Mouse (Mus musculus) gastrocnemius, adult 8-10 months (tissue): ENCODE measurements at regions not wholly inside any gene's neighbourhood (a gene's known extent, or its start where the extent isn't known, plus 50 kb on each side); places are given as distances from the start of the nearest gene placed in this dataset.
A peak's percentile ranks its signal among the peaks of the same experiment; 100 is the strongest.

Experiments used
- DNase-seq, 2 experiments: peaks; one replicate each; pipeline ENCODE4 v3.0.0; 2022; ENCODE audit warnings: low spot score in 2 of 2

DNA sequence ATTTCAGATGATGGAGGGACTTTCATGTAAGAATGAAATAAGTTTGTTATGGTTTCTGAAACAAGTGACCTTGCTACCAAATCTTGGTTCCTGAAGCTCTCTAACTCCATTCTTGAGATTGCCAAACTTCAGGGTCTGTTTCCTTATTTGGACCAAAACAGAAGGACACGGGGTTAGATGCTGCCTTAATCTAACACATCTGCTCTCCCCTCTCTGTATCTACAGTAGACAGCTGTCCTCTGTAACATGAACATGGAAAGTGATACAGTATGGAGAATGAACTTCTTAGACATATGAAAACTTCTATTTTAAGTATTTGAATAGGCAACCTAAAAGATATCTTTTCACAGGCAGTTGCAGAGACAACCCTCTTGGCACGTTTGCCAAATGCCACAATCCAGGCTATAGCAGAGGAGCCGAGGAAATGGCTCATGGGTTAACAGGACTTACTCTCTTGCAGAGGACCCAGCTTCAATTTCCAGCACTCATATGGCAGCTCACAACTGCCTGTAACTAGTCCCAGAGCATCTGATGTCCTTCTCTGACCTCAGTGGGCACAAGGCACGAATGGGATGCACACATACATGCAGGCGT is 171.4 kb downstream of the Ndfip2 start:
- no peak for DNase-seq

GRCm38 (mm10) chr14:105427474-105427901 is 169.1 kb downstream of the Ndfip2 start:
- DNase-seq = no peak

GRCm38 (mm10) chr14:105426597-105427334 is 168.4 kb downstream of the Ndfip2 start:
- no peak for DNase-seq

DNA sequence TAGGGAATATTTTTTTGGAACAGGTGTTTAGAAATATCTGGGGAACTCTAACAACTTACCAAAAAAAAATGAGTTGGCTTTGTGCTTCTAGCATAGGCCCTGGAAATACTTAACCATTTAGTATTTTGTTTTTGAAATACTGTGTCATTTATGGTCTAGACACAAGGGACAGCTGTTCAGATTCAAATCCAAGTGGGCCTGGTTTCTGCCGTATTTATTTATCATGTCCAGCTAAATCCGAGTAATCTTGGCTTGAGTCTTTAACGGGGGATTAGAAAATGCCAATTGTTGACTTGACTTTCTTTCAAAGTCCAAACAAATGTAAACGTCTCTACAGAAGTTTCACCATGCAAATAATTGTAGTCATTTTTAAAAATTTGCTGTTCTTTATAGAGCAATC is 159.6 kb downstream of the Ndfip2 start:
- no peak for DNase-seq

- DNase-seq = no peak
Measured at GRCm38 (mm10) chr14:105417458-105417960, 159.1 kb downstream of the Ndfip2 start.

GRCm38 (mm10) chr14:105416964-105417363 is 158.6 kb downstream of the Ndfip2 start:
- no peak for DNase-seq

DNA sequence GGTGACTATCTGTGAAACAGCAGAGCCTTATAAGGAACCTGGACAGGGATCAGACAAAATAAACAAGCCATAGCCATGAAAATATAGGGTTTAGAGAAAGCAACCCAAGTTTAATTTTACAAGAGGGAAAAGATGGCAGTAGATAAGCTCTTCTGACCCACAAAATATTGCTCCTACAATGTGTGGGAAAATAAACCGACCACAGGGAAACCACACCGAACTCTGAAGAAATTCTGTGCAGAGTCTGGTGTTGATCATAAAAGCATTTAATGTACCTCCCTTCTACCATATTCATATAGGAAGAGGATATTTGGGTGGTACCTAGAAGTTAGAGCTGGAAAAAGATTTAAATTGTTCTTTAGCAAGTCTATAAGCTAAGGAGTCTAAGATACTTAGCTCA is 146.3 kb downstream of the Ndfip2 start:
- DNase-seq = no peak

DNA sequence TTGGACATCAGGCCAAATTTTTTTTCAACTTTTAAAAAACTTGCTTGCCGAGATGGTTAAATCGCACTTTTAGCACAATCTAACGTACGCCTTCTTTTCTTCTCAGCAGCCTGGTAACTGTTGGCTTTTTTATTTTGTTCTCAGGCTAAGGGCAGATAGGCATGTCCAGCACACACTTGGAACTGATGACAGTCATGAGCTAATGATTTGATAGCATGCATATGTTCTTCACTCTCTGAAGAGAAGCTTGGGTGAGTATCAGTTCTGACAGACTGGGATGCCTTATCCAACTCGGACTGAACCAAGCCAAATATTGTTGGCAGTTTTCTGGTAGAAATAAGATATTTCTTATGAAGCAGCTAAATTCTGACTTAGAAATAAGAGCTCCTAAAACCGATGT is 145.9 kb downstream of the Ndfip2 start:
- no peak for DNase-seq

DNA sequence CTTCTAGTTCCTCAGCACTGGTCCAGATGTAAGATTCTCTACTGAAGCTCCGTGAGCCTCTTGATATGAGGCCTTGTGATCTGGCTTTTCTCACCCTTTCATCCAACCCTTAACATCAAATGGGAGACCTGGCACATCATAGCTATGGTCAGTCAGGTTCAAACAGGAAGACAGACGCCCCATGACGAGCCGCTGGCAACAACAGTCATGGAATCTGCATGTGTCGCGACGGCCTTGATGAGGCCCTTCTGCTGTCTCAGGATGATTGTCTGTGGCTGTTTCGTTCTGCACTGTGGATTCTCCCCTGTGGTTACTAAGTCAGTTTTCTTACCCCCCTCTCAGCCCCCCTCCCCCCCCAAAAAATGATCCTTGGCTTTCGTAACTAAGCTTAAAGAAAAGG is 144.9 kb downstream of the Ndfip2 start:
- no peak for DNase-seq

GRCm38 (mm10) chr14:105402556-105402955 is 144.2 kb downstream of the Ndfip2 start:
- no peak for DNase-seq

- peak; percentile 56 to 63 for DNase-seq
Measured at GRCm38 (mm10) chr14:105397467-105397866, 139.1 kb downstream of the Ndfip2 start.

GRCm38 (mm10) chr14:105392079-105392813 is 133.9 kb downstream of the Ndfip2 start:
- no peak for DNase-seq

GRCm38 (mm10) chr14:105391430-105391829 is 133.1 kb downstream of the Ndfip2 start:
- no peak for DNase-seq

- no peak for DNase-seq
Measured at GRCm38 (mm10) chr14:105385119-105385518, 126.7 kb downstream of the Ndfip2 start.

DNA sequence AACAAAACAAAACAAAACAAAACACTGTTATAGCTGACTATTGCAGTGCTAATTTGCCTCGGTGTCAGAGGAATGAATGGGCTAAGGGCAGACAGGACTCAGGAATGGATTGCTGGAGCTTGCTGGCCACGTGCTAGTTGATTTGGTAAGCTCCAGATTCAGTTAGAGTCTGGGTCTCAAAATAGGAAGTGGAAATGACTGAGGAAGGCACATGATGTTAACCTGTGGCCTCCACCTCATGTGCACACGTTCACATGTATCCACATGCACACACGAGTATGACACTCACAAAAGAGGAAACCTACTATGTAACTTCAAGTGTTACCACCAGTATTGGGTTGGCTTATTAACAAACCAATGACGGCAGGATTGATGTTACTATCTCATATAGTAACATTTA is 125.0 kb downstream of the Ndfip2 start:
- DNase-seq = no peak

DNA sequence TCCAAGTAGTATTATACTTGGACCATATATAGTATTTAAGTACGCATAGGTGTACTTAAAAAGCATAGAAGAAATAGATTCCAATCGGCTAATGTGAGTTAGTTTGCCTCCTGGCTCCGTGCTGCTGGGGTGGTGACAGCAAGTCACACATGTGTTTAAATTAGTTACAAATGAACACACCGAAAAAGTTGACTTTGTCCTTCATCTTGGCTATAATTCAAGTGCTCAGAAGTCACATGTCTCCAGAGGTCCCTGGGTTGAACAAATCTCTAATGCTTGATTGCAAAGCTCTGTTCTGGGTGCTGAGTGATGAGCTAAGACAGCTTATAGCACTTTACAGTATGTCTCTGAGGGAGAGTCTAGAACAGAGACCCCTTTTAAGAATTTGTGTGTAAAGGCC is 121.7 kb downstream of the Ndfip2 start:
- DNase-seq = no peak

DNA sequence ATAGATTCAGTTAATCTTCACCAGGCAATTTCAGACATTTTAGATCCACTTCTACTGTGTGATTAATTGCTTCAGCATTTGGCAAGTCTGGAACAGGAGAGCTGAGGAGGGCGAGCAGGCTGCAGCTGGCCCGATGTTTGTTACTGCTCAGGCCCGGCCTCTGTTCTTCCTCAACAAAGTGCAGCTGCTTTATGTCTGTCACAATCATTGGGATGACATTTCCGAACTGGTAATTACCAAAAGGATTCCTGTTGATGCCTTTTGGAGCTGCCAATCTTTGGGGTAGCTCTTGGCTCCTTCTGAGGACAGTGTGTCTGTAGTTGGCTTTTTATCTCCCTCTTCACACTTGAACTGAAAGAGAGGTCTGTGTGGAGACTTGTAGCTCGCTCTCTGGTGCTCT is 119.4 kb downstream of the Ndfip2 start:
- DNase-seq = no peak

DNA sequence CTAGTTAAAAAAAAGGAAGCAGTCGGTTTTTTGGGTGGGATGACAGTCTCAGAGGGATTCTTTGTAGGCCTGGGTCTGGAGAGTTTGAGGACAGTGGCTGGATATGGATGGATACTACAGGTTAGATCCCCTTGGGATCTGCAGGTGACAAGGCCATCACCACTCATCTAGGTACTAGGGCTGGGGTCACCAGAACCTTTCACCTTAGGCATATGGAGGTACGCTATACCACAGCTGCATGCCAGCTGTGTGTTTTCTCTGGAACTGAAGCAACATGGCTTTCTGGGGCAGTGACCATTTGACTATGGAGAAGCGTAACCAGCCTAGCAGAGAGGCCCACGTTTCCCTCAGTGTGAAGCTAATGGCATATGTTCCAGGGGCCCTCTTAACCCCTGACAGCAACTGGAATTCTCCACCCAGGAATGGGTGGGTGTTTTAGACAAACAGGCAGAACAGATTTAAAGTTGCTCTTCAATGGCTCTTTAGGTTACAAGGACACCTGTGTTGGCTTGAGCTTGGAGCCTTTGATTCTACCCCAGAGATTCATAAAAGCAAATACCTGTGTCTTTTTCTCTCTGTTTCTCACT is 118.8 kb downstream of the Ndfip2 start:
- no peak for DNase-seq

DNA sequence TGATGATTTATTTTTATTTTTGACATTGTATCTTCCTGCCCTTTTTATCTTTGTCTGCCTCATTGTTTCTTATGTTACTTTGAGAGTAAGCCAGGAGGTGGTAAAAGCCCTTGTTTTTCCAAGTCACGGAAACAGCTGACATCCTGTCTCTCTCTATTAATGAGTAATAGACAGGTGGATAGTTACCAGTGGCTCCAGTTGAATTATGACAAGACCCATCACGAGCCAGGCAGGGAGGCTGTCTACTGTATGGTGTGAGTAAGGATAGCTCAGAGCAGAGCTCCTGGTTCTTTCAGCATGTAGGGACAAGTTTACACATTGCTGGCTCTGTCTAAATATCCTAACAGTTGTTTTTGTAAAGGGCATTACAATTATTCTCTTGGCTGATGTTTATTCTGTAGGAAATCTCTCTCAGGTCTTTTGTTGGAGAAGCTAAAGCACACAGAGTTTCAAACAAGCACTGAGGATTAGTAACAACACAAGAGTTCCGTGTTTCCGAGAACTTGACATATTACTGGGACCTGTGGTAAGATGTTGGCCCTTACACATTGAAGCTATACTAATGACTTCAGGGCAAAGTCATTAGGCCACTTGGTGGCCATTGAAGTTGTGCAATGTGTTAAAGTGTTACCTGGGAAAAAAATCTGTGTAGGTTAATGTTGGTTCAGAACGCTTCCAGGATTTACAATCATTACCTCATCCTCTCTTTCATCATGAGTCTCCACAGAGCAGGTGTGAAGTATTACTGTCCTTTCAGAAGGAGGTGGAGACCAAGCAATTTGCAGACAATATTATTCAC is 111.5 kb downstream of the Ndfip2 start:
- no peak for DNase-seq

DNA sequence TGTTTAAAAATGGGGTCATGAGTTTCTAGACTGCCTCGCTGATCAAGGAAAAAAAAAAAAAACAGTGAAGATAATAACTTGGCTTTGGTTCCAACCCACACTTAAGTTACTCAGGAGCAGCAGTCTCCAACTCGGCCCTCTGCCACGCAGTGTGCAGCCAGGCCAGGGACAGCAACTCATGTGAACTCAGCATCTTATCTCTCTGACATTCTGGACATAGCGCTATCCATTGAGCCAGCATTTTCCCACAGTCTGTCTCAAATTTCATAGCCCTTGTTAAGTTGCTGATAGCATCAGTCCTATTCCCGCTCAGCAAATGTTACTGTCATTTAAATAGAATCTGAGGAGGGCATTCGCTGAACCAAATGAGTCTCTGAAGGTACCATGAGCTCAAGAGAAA is 102.2 kb downstream of the Ndfip2 start:
- DNase-seq = peak; percentile 42 to 53

DNA sequence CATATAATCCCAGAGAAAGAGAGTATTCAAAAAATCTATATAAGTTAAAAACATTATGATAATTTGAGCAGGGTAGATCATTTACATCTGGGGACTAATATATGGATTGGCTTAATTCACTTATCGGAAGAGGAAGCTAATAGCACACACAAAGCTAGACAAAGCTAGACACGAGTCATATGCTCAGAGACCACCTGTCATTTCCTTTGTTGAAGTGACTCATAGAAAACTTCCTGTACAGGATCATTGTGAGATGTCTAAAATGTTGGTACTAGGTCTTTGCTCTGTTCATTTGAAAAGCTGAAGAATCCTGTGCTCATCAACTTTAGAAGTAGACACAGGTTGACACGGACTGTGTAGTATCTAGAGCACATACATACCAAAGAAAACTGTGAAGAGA is 101.5 kb downstream of the Ndfip2 start:
- DNase-seq = no peak
